Mouse (Mus musculus) forebrain, postnatal 0 days (tissue): ENCODE measurements around the gene Gm42878. TPM values are rescaled to one million over a fixed set of nuclear protein-coding genes. Genes with fewer than 3 reads are reported as not detected.
"Not testable (repeated sequence)": the region's sequence is repeated elsewhere in the genome, so short reads cannot be mapped to it uniquely, and the experiment has no call there.

Source experiments
- ATAC-seq: fragments of 200-750 bp; cut with Nextera tagmentation; 2 replicates; pipeline ENCODE4 v1.8.0; 2017; ENCODE audit warnings: mild to moderate bottlenecking, moderate library complexity
- DNase-seq: peaks from one replicate; pipeline ENCODE4 v3.0.0-alpha.2; 2015
- H3K27ac ChIP-seq: fragments of 300-500 bp; sonication (generic); 2 replicates; pipeline ENCODE4 v1.5.1; 2014; ENCODE audit warnings: low read depth, mild to moderate bottlenecking, antibody characterized with exemption, low read length, moderate library complexity, mixed read lengths
- H3K27me3 ChIP-seq: fragments of 300-500 bp; sonication (generic); 2 replicates; pipeline ENCODE4 v1.6.1; 2014; ENCODE audit warnings: mild to moderate bottlenecking, low read length, mixed read lengths; ENCODE audit not compliant: insufficient read depth
- H3K36me3 ChIP-seq: fragments of 300-500 bp; sonication (generic); 2 replicates; pipeline ENCODE4 v1.6.1; 2014; ENCODE audit warnings: mild to moderate bottlenecking, moderate library complexity; ENCODE audit not compliant: insufficient read depth
- H3K4me1 ChIP-seq: fragments of 300-500 bp; sonication (generic); 2 replicates; pipeline ENCODE4 v1.6.1; 2014; ENCODE audit warnings: antibody characterized with exemption; ENCODE audit not compliant: insufficient read depth
- H3K4me2 ChIP-seq: fragments of 300-500 bp; sonication (generic); 2 replicates; pipeline ENCODE4 v1.6.1; 2014; ENCODE audit warnings: low read depth, mild to moderate bottlenecking, moderate library complexity
- H3K4me3 ChIP-seq: fragments of 300-500 bp; sonication (generic); 2 replicates; pipeline ENCODE4 v1.5.1; 2014; ENCODE audit warnings: low read depth, low read length, mixed read lengths
- H3K9ac ChIP-seq: fragments of 300-500 bp; sonication (generic); 2 replicates; pipeline ENCODE4 v1.6.1; 2014; ENCODE audit warnings: mild to moderate bottlenecking
- H3K9me3 ChIP-seq: fragments of 300-500 bp; sonication (generic); 2 replicates; pipeline ENCODE4 v1.6.1; 2016; ENCODE audit warnings: low read length
- CTCF ChIP-seq: sonication (generic); IDR thresholded peaks from 2 replicates; pipeline ENCODE4 v1.5.1; 2016; ENCODE audit warnings: antibody characterized with exemption, control low read depth, low read depth
- WGBS: fragments of 180-500 bp; shearing (Covaris S2); extraction: QIAGEN DNeasy Blood & Tissue Kit; methylation state at CpG from one replicate; pipeline ENCODE4 v1.1.7; 2014; 5-methylcytosine and 5-hydroxymethylcytosine counted together
- polyA plus RNA-seq: library from polyadenylated mRNA; unstranded; fragments of >200 nt; fragmentation: Nextera tagmentation; extraction: Ambion mirVana; gene quantifications from 2 replicates; pipeline ENCODE4 v1.2.1, GENCODE M21; 2015
- total RNA-seq: library from RNA; depleted of rRNA; stranded (reverse); fragments of >200 nt; gene quantifications from 2 replicates; pipeline ENCODE4 v1.2.3, GENCODE M21; 2014

Gene Gm42878
- total and polyA plus RNA-seq, 2 experiments from 2014 or later: 0.24 TPM; not detected in 1

GRCm38 (mm10) chr5:121525774-121526450, 19.4 kb downstream of the Gm42878 start:
- no peak overlapping the region for H3K9ac ChIP-seq
- peaks cover 78% of the 10 kb centered on the region for H3K36me3 ChIP-seq
- no peak overlapping the region for H3K4me3 ChIP-seq
- TF ChIP-seq CTCF: no peak
- DNase-seq (no peak), ATAC-seq (no peak)
- no peaks in the 10 kb centered on the region for H3K4me1 ChIP-seq
- H3K4me2 ChIP-seq: no peak overlapping the region
- 91% methylated on average over 14 of the region's 14 CpGs for WGBS
- no peaks in the 10 kb centered on the region for H3K27me3 ChIP-seq
- H3K27ac ChIP-seq: no peak overlapping the region
- H3K9me3 ChIP-seq: no peaks in the 10 kb centered on the region

GRCm38 (mm10) chr5:121519758-121520157, 25.5 kb downstream of the Gm42878 start:
- H3K36me3 ChIP-seq: peaks cover 36% of the 10 kb centered on the region
- not testable (repeated sequence) for H3K27ac ChIP-seq, H3K9me3 ChIP-seq, DNase-seq, ATAC-seq, H3K4me3 ChIP-seq, H3K4me1 ChIP-seq, H3K4me2 ChIP-seq, H3K9ac ChIP-seq, H3K27me3 ChIP-seq
- 96% methylated on average over 10 of the region's 17 CpGs for WGBS

GRCm38 (mm10) chr5:121518983-121519382, 26.3 kb downstream of the Gm42878 start:
- no peak for DNase-seq
- Histone ChIP-seq H3K27me3 (no peaks in the 10 kb centered on the region), H3K4me3 (no peak overlapping the region), H3K9me3 (no peaks in the 10 kb centered on the region), H3K4me2 (no peak overlapping the region), H3K9ac (no peak overlapping the region), H3K27ac (no peak overlapping the region), H3K4me1 (no peaks in the 10 kb centered on the region), H3K36me3 (peaks cover 29% of the 10 kb centered on the region)
- WGBS: 96% methylated on average over 9 of the region's 9 CpGs
- ATAC-seq: no peak
- TF ChIP-seq CTCF: no peak

GRCm38 (mm10) chr5:121510009-121510408, 35.3 kb downstream of the Gm42878 start:
- no peak for DNase-seq
- 81% methylated on average over 7 of the region's 7 CpGs for WGBS
- no peak for ATAC-seq
- TF ChIP-seq CTCF: no peak
- H3K27ac ChIP-seq: no peak overlapping the region
- H3K4me2 ChIP-seq: no peak overlapping the region
- no peak overlapping the region for H3K9ac ChIP-seq
- H3K36me3 ChIP-seq: no peaks in the 10 kb centered on the region
- H3K9me3 ChIP-seq: no peaks in the 10 kb centered on the region
- no peaks in the 10 kb centered on the region for H3K27me3 ChIP-seq
- no peaks in the 10 kb centered on the region for H3K4me1 ChIP-seq
- H3K4me3 ChIP-seq: no peak overlapping the region

GRCm38 (mm10) chr5:121506846-121507245, 38.4 kb downstream of the Gm42878 start:
- H3K9me3 ChIP-seq: no peaks in the 10 kb centered on the region
- no peaks in the 10 kb centered on the region for H3K27me3 ChIP-seq
- no peak for TF ChIP-seq CTCF
- DNase-seq (no peak), ATAC-seq (no peak)
- H3K9ac ChIP-seq: no peak overlapping the region
- WGBS: 95% methylated on average over 1 of the region's 1 CpGs
- no peaks in the 10 kb centered on the region for H3K4me1 ChIP-seq
- H3K4me3 ChIP-seq: no peak overlapping the region
- no peak overlapping the region for H3K27ac ChIP-seq
- no peak overlapping the region for H3K4me2 ChIP-seq
- no peaks in the 10 kb centered on the region for H3K36me3 ChIP-seq

GRCm38 (mm10) chr5:121503231-121503630, 42.1 kb downstream of the Gm42878 start, which contains the start of gene Adam1b:
TSS of gene Adam1b (minus strand) at chr5:121503435.
- Histone ChIP-seq H3K4me3 (no peak within 1 kb of the TSS), H3K27me3 (no peaks in the 10 kb centered on the region), H3K9ac (no peak within 1 kb of the TSS), H3K27ac (no peak within 1 kb of the TSS), H3K4me1 (no peaks in the 10 kb centered on the region), H3K36me3 (no peaks in the 10 kb centered on the region), H3K4me2 (no peak within 1 kb of the TSS), H3K9me3 (no peaks in the 10 kb centered on the region)
- WGBS: 92% methylated on average over 3 of the region's 3 CpGs
- no peak for DNase-seq
- TF ChIP-seq CTCF: no peak
- no peak for ATAC-seq

- not testable (repeated sequence) for H3K4me2 ChIP-seq, H3K9me3 ChIP-seq, H3K27me3 ChIP-seq, H3K4me3 ChIP-seq, H3K36me3 ChIP-seq, DNase-seq, H3K4me1 ChIP-seq, H3K9ac ChIP-seq, ATAC-seq, H3K27ac ChIP-seq
- 73% methylated on average over 10 of the region's 17 CpGs for whole genome bisulfite sequencing
Observed at GRCm38 (mm10) chr5:121501424-121501996, 43.8 kb downstream of the Gm42878 start.
